Mouse (Mus musculus) hematopoietic stem cell, adult 5-6 weeks (primary cell): Measurements from ENCODE around the gene Igfals. TPM values are rescaled to one million over a fixed set of nuclear protein-coding genes. Genes with fewer than 3 reads are reported as not detected.

Source experiments
- ATAC-seq, 2 experiments: fragments of 125-278 bp in 1 of 2; replicated peaks in 1 of 2; 2 replicates each; pipeline ENCODE4 v1.8.0; 2016 to 2017; ENCODE audit warnings: inconsistent platforms in 2 of 2, mild to moderate bottlenecking in 2 of 2, moderate number of reproducible peaks in 2 of 2, low read depth in 1 of 2, moderate TSS enrichment in 1 of 2; ENCODE audit not compliant: low FRiP score in 2 of 2, poor library complexity in 2 of 2, severe bottlenecking in 2 of 2, insufficient read depth in 1 of 2, low TSS enrichment in 1 of 2
- total RNA-seq: library from RNA; stranded (forward); fragments of 172-1452, 232-1000 nt; gene quantifications from 2 replicates; pipeline ENCODE4 v1.2.3, GENCODE M21; 2017

Gene Igfals
- total RNA-seq, 1 experiment from 2014 or later, result not detected

- ATAC-seq, result no peak
Measured at GRCm38 (mm10) chr17:24900014-24900413, 34.2 kb downstream of the Igfals start.

GRCm38 (mm10) chr17:24902124-24902523, 36.3 kb downstream of the Igfals start:
- no peak for ATAC-seq

DNA sequence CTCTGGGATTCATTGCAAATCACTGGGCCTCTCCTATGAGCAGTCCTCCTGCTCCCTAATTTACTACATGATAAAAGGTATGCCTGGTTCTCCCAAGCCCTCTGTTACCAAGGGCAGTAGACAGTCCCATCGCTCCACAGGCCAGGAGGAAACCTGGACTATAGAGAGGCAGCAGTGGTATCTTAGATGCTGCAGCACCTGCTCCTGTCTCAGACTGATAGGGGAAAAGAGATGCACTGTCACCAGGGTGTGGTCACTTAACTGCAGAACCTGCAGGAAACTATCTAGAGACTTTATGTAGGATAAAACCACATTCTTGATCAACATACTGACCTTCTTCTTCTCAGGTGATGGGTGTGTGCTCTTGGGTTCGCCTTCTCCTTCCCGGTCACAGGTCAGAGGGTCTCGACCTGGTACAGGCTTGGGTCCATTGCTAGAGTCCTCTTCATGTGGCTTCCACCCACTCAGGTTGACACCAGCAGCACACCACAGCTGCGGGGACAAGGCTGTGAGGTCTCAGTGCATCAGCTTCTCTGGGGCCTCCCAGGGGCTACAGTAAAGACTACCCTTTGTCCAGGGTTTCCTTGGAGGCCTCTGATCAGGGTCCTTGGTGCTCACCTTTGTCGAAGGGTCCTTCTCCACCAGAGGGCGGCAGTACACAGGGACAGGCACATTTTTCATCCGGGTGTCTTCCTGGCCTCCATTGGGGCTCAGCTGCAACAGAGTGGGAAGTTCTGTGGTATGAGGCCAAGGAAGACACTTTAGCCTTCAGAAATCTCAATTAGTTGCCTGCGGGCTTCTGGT, 37.1 kb downstream of the Igfals start:
- peak; percentile 18 to 44; a peak in 1 of 4 replicates for ATAC-seq

DNA sequence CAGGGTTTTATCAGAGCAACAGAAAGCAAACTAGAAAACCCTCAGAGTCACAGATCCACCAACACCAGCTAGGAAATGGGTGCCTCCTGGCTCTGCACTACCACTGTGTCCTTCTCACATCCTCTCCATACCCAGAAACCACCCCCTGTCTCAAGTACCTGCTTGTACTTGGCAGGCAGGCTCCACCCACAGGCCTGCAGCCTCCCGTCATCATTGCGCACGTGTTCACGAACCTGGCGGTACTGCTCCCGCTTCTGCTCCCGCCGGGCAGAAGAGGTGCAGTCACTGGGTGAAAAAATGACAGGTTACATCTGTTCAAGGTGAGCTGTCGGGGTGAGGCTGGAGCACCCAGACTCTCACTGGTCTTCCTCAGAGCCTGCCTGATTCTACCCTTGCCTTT, 38.0 kb downstream of the Igfals start:
- ATAC-seq, result no peak

GRCm38 (mm10) chr17:24907591-24907990, 41.8 kb downstream of the Igfals start:
- no peak for ATAC-seq

GRCm38 (mm10) chr17:24913984-24914383, 48.2 kb downstream of the Igfals start:
- ATAC-seq, result no peak

- ATAC-seq, result no peak
Measured at GRCm38 (mm10) chr17:24923246-24923645, 57.4 kb downstream of the Igfals start.

GRCm38 (mm10) chr17:24929506-24929905, 63.7 kb downstream of the Igfals start:
- ATAC-seq, result no peak

Other genes starting within 250 kb of the Igfals start
- gene Tsc2, start 233.4 kb upstream of the Igfals start, total RNA-seq, result 25.1 and 59.3 TPM in 2 replicates
- gene Nthl1, start 233.3 kb upstream of the Igfals start, total RNA-seq, result 11.1 and 14.5 TPM in 2 replicates
- gene Slc9a3r2, start 215.7 kb upstream of the Igfals start, total RNA-seq, result 2.2 and 4.7 TPM in 2 replicates
- gene Npw, start 207.5 kb upstream of the Igfals start, total RNA-seq, result not detected in 2 replicates
- gene Zfp598, start 196.3 kb upstream of the Igfals start, total RNA-seq, result 19.7 and 22.8 TPM in 2 replicates
- 0.25 TPM in 1 of 2 replicates, not detected in the other for gene Syngr3, start 176.0 kb upstream of the Igfals start, total RNA-seq
- gene Gfer, start 169.8 kb upstream of the Igfals start, total RNA-seq, result 29.3 and 45.5 TPM in 2 replicates
- gene Noxo1, start 169.8 kb upstream of the Igfals start, total RNA-seq, result 1.2 and 2.8 TPM in 2 replicates
- 24.0 and 29.7 TPM in 2 replicates for gene Tbl3, start 158.3 kb upstream of the Igfals start, total RNA-seq
- not detected in 2 replicates for gene Rnf151, start 147.9 kb upstream of the Igfals start, total RNA-seq
- 1,140 and 1,689 TPM in 2 replicates for gene Rps2, start 147.9 kb upstream of the Igfals start, total RNA-seq
- gene Ndufb10, start 141.5 kb upstream of the Igfals start, total RNA-seq, result 164 and 207 TPM in 2 replicates
- gene Rpl3l, start 138.2 kb upstream of the Igfals start, total RNA-seq, result not detected in 2 replicates
- gene Msrb1, start 129.4 kb upstream of the Igfals start, total RNA-seq, result 33.6 and 69.4 TPM in 2 replicates
- gene Hs3st6, start 113.0 kb upstream of the Igfals start, total RNA-seq, result not detected in 2 replicates
- gene Meiob, start 61.7 kb upstream of the Igfals start, total RNA-seq, result 0.44 TPM in 1 of 2 replicates, not detected in the other
- 24.5 and 24.6 TPM in 2 replicates for gene Hagh, start 25.9 kb upstream of the Igfals start, total RNA-seq
- gene Fahd1, start 15.6 kb upstream of the Igfals start, total RNA-seq, result 15.0 and 19.6 TPM in 2 replicates
- gene Nubp2, start 20.4 kb downstream of the Igfals start, total RNA-seq, result 27.9 and 33.1 TPM in 2 replicates
- 6.0 and 12.9 TPM in 2 replicates for gene Spsb3, start 20.6 kb downstream of the Igfals start, total RNA-seq
- 13.7 and 27.3 TPM in 2 replicates for gene Eme2, start 29.1 kb downstream of the Igfals start, total RNA-seq
- gene Mrps34, start 29.1 kb downstream of the Igfals start, total RNA-seq, result 23.1 and 25.8 TPM in 2 replicates
- 22.5 and 44.1 TPM in 2 replicates for gene Nme3, start 30.5 kb downstream of the Igfals start, total RNA-seq
- gene Mapk8ip3, start 71.0 kb downstream of the Igfals start, total RNA-seq, result 32.8 and 48.7 TPM in 2 replicates
- gene Jpt2, start 94.7 kb downstream of the Igfals start, total RNA-seq, result 71.0 and 108 TPM in 2 replicates
- 13.3 and 15.4 TPM in 2 replicates for gene Cramp1l, start 149.8 kb downstream of the Igfals start, total RNA-seq
- 35.1 and 41.3 TPM in 2 replicates for gene Ift140, start 150.1 kb downstream of the Igfals start, total RNA-seq
- not detected in 2 replicates for gene Tmem204, start 217.6 kb downstream of the Igfals start, total RNA-seq
- gene Telo2, start 250.0 kb downstream of the Igfals start, total RNA-seq, result 22.5 and 28.7 TPM in 2 replicates